In genomic region chr11:51960967-51961471, GRCm38 (mm10) we compare ENCODE assay signal across 9 mouse cellular contexts. TPM values are rescaled to one million over a fixed set of nuclear protein-coding genes. Genes with fewer than 3 reads are reported as not detected.
DNase-seq lines count a peak whose midpoint lies in the region; ATAC-seq and TF ChIP-seq lines count a peak whose summit lies in the region.
"Had no signal": no experiment of that assay in that cellular context is flagged by ENCODE, and none has a peak within 500 bp of the region (broad histone marks: within the 10 kb centered on the region; RNA-seq: fewer than 3 reads in every experiment).

No protein-coding gene starts in this region.

- no peak overlapping the region for H3K4me2 ChIP-seq in forebrain, embryonic 14.5 days (ENCODE audit: low read length)
- no peak overlapping the region for H3K4me2 ChIP-seq in CH12.LX (ENCODE audit: insufficient read depth, low read depth, poor library complexity, severe bottlenecking)
- no peak overlapping the region for H3K4me2 ChIP-seq in forebrain, embryonic 13.5 days

- H3K9me3 ChIP-seq in forebrain, embryonic 14.5 days (replicated peaks; ENCODE audit: control insufficient read depth, low read length) = no peaks in the 10 kb centered on the region
- H3K9me3 ChIP-seq in forebrain, embryonic 10.5 days = no peaks in the 10 kb centered on the region
- peaks cover 12% of the 10 kb centered on the region for H3K9me3 ChIP-seq in CH12.LX (replicated peaks; ENCODE audit: low read length)
- no peaks in the 10 kb centered on the region for H3K9me3 ChIP-seq in midbrain, embryonic 10.5 days (replicated peaks)
- no peaks in the 10 kb centered on the region for H3K9me3 ChIP-seq in forebrain, embryonic 13.5 days (replicated peaks)

- no peaks in the 10 kb centered on the region for H3K4me1 ChIP-seq in forebrain, embryonic 14.5 days (ENCODE audit: control insufficient read depth, insufficient read depth, low read length)
- H3K4me1 ChIP-seq in forebrain, embryonic 10.5 days = no peaks in the 10 kb centered on the region
- peaks cover 6 to 29% of the 10 kb centered on the region in 2 experiments for H3K4me1 ChIP-seq in CH12.LX (ENCODE audit: control insufficient read depth in 1 of 2, insufficient read depth in 2 of 2)
- H3K4me1 ChIP-seq in midbrain, embryonic 10.5 days = no peaks in the 10 kb centered on the region
- no peaks in the 10 kb centered on the region for H3K4me1 ChIP-seq in forebrain, embryonic 13.5 days

- H3K27me3 ChIP-seq in forebrain, embryonic 14.5 days (replicated peaks; ENCODE audit: control insufficient read depth, insufficient read depth, low read length) = no peaks in the 10 kb centered on the region
- no peaks in the 10 kb centered on the region for H3K27me3 ChIP-seq in forebrain, embryonic 10.5 days (ENCODE audit: poor library complexity, severe bottlenecking)
- H3K27me3 ChIP-seq in CH12.LX (replicated peaks) = peaks cover 2% of the 10 kb centered on the region
- no peaks in the 10 kb centered on the region for H3K27me3 ChIP-seq in midbrain, embryonic 10.5 days (ENCODE audit: low read depth, poor library complexity, severe bottlenecking)
- H3K27me3 ChIP-seq in forebrain, embryonic 13.5 days = no peaks in the 10 kb centered on the region

- TF ChIP-seq CTCF in CH12.LX (conservative IDR thresholded peaks at IDR 0.05 in 1 of 2, IDR thresholded peaks at IDR 0.05 in 1 of 2; ENCODE audit: low read depth in 2 of 2, low read length in 2 of 2) = peak in 1 of 2 experiments; percentile 56; a peak in 2 of 4 replicates

- dilution Hi-C loops in CH12.LX (cut with MboI; ENCODE audit: extremely low pct_ligation_motif_present, extremely low pct_unique_long_range_greater_than_20kb, low sequenced_read_pairs) = no loop called here

- TF ChIP-seq EP300 in CH12.LX (IDR thresholded peaks at IDR 0.05; ENCODE audit: low read length) = no peak

- H3K4me3 ChIP-seq in forebrain, embryonic 14.5 days (ENCODE audit: low read depth, low read length) = no peak overlapping the region
- no peak overlapping the region for H3K4me3 ChIP-seq in forebrain, embryonic 10.5 days
- no peak overlapping the region for H3K4me3 ChIP-seq in CH12.LX (replicated peaks in 1 of 3; ENCODE audit: low read depth in 2 of 3, low read length in 2 of 3, poor library complexity in 1 of 3)
- H3K4me3 ChIP-seq in midbrain, embryonic 10.5 days = no peak overlapping the region
- H3K4me3 ChIP-seq in forebrain, embryonic 13.5 days = no peak overlapping the region

- DNase-seq in forebrain, embryonic 14.5 days (ENCODE audit: low spot score) = peak; percentile 38
- DNase-seq in forebrain, embryonic 10.5 days (ENCODE audit: extremely low spot score, low spot score) = no peak
- DNase-seq in CH12.LX (ENCODE audit: extremely low read depth) = peak; percentile 35
- DNase-seq in gastrocnemius, postnatal 10 days = peak; percentile 25
- peak; percentile 87 for DNase-seq in lung, postnatal 36 days
- no peak for DNase-seq in midbrain, embryonic 10.5 days (ENCODE audit: low spot score)
- DNase-seq in spleen, adult 18-20 months = no peak

- 57% methylated on average over 11 of the region's 11 CpGs for WGBS in forebrain, embryonic 14.5 days
- WGBS in forebrain, embryonic 10.5 days = 75% methylated on average over 11 of the region's 11 CpGs
- 77% methylated on average over 11 of the region's 11 CpGs for WGBS in midbrain, embryonic 10.5 days
- WGBS in forebrain, embryonic 13.5 days = 62% methylated on average over 11 of the region's 11 CpGs

- in situ Hi-C loops in CH12.LX (cut with MboI; ENCODE audit: low pct_ligation_motif_present, low pct_unique_long_range_greater_than_20kb, low sequenced_read_pairs) = loop anchor here (5.0 to 10.0 kb wide), 2 partner anchors 89 to 136 kb away; no protein-coding TSS in a partner anchor

- ATAC-seq in forebrain, embryonic 14.5 days = no peak
- no peak for ATAC-seq in forebrain, embryonic 13.5 days

- no peak overlapping the region for H3K27ac ChIP-seq in forebrain, embryonic 14.5 days (ENCODE audit: low read depth, low read length)
- no peak overlapping the region for H3K27ac ChIP-seq in forebrain, embryonic 10.5 days
- no peak overlapping the region for H3K27ac ChIP-seq in CH12.LX (ENCODE audit: insufficient read depth, low read depth)
- H3K27ac ChIP-seq in midbrain, embryonic 10.5 days (replicated peaks) = no peak overlapping the region
- H3K27ac ChIP-seq in forebrain, embryonic 13.5 days = no peak overlapping the region

- TF ChIP-seq POLR2A in CH12.LX (IDR thresholded peaks at IDR 0.05; ENCODE audit: low read depth, low read length) = no peak

- TF ChIP-seq RAD21 in CH12.LX (IDR thresholded peaks at IDR 0.05; ENCODE audit: low read depth, low read length) = peak; percentile 22

- no peaks in the 10 kb centered on the region for H3K79me2 ChIP-seq in CH12.LX (replicated peaks; ENCODE audit: control insufficient read depth, extremely low read depth, insufficient read depth, poor library complexity, severe bottlenecking)

- no peak overlapping the region for H3K9ac ChIP-seq in forebrain, embryonic 14.5 days (ENCODE audit: low read length)
- no peak overlapping the region for H3K9ac ChIP-seq in CH12.LX (ENCODE audit: insufficient read depth, low read depth)
- no peak overlapping the region for H3K9ac ChIP-seq in forebrain, embryonic 13.5 days

- no peaks in the 10 kb centered on the region for H3K36me3 ChIP-seq in forebrain, embryonic 14.5 days (ENCODE audit: control insufficient read depth, insufficient read depth, low read length)
- H3K36me3 ChIP-seq in forebrain, embryonic 10.5 days (replicated peaks) = no peaks in the 10 kb centered on the region
- H3K36me3 ChIP-seq in CH12.LX (replicated peaks in 1 of 2; ENCODE audit: control insufficient read depth in 1 of 2, insufficient read depth in 1 of 2, low read length in 1 of 2) = no peaks in the 10 kb centered on the region
- H3K36me3 ChIP-seq in midbrain, embryonic 10.5 days = no peaks in the 10 kb centered on the region
- no peaks in the 10 kb centered on the region for H3K36me3 ChIP-seq in forebrain, embryonic 13.5 days (ENCODE audit: poor library complexity, severe bottlenecking)
- H3K36me3 ChIP-seq: G1E had no signal

TF ChIP-seq in CH12.LX, 34 proteins besides CTCF, POLR2A, EP300 and RAD21:
- TF ChIP-seq SIN3A (IDR thresholded peaks at IDR 0.05; ENCODE audit: low read length) (no peak), SMC3 (IDR thresholded peaks at IDR 0.05; ENCODE audit: low read depth, low read length) (peak; percentile 41), ETS1 (conservative IDR thresholded peaks at IDR 0.05; ENCODE audit: low read depth, low read length) (no peak), ZNF384 (IDR thresholded peaks at IDR 0.05; ENCODE audit: low read depth, low read length) (no peak)

RNA-seq across cellular contexts. Expression of gene Cdkn2aipnl, which starts 6.4 kb away (rescaled TPM):
- 117 and 121 TPM in 2 replicates for polyA plus RNA-seq in forebrain, embryonic 14.5 days (2014; fragmentation: Nextera tagmentation; extraction: Ambion mirVana)
- polyA plus RNA-seq in forebrain, embryonic 10.5 days (2016; fragmentation: Nextera tagmentation; extraction: Ambion mirVana) = 138 and 144 TPM in 2 replicates
- total RNA-seq in CH12.LX (2012; rRNA removed) = 170 and 172 TPM in 2 replicates
- total RNA-seq in CH12.LX (2014; rRNA removed) = 256 and 271 TPM in 2 replicates
- 200 and 219 TPM in 2 replicates for polyA plus RNA-seq in CH12.LX (2012; ENCODE audit: insufficient read length, low read depth)
- 10 to 100 TPM; 15.7 to 18.4 TPM for total RNA-seq in gastrocnemius, postnatal 10 days (2021)
- 141 and 142 TPM in 2 replicates for polyA plus RNA-seq in midbrain, embryonic 10.5 days (2016; fragmentation: Nextera tagmentation; extraction: Ambion mirVana)
- 114 and 121 TPM in 2 replicates for polyA plus RNA-seq in forebrain, embryonic 13.5 days (2015; fragmentation: Nextera tagmentation; extraction: Ambion mirVana)

RNA-seq across cellular contexts. Expression of gene Ube2b, which starts 39.5 kb away (rescaled TPM):
- 189 and 211 TPM in 2 replicates for polyA plus RNA-seq in forebrain, embryonic 14.5 days (2014; fragmentation: Nextera tagmentation; extraction: Ambion mirVana)
- 199 TPM in 2 replicates for polyA plus RNA-seq in forebrain, embryonic 10.5 days (2016; fragmentation: Nextera tagmentation; extraction: Ambion mirVana)
- total RNA-seq in CH12.LX (2012; rRNA removed) = 70.5 and 76.7 TPM in 2 replicates
- total RNA-seq in CH12.LX (2014; rRNA removed) = 230 and 250 TPM in 2 replicates
- polyA plus RNA-seq in CH12.LX (2012; ENCODE audit: insufficient read length, low read depth) = 226 and 278 TPM in 2 replicates
- total RNA-seq in gastrocnemius, postnatal 10 days (2021) = 100 to 1,000 TPM; 241 to 249 TPM
- 202 and 209 TPM in 2 replicates for polyA plus RNA-seq in midbrain, embryonic 10.5 days (2016; fragmentation: Nextera tagmentation; extraction: Ambion mirVana)
- 276 and 301 TPM in 2 replicates for polyA plus RNA-seq in forebrain, embryonic 13.5 days (2015; fragmentation: Nextera tagmentation; extraction: Ambion mirVana)

RNA-seq across cellular contexts. Expression of gene Cdkl3, which starts 43.0 kb away (rescaled TPM):
- 20.4 and 22.3 TPM in 2 replicates for polyA plus RNA-seq in forebrain, embryonic 14.5 days (2014; fragmentation: Nextera tagmentation; extraction: Ambion mirVana)
- 11.0 and 13.0 TPM in 2 replicates for polyA plus RNA-seq in forebrain, embryonic 10.5 days (2016; fragmentation: Nextera tagmentation; extraction: Ambion mirVana)
- 4.3 and 4.4 TPM in 2 replicates for total RNA-seq in CH12.LX (2012; rRNA removed)
- total RNA-seq in CH12.LX (2014; rRNA removed) = 8.2 and 9.7 TPM in 2 replicates
- polyA plus RNA-seq in CH12.LX (2012; ENCODE audit: insufficient read length, low read depth) = 7.3 and 8.0 TPM in 2 replicates
- 1 to 10 TPM; 5.5 to 5.9 TPM for total RNA-seq in gastrocnemius, postnatal 10 days (2021)
- 9.5 and 13.3 TPM in 2 replicates for polyA plus RNA-seq in midbrain, embryonic 10.5 days (2016; fragmentation: Nextera tagmentation; extraction: Ambion mirVana)
- polyA plus RNA-seq in forebrain, embryonic 13.5 days (2015; fragmentation: Nextera tagmentation; extraction: Ambion mirVana) = 15.0 and 21.4 TPM in 2 replicates

Comparison
In these comparisons a context has a peak if more than half of its experiments do, and no peak if none do; other contexts are left out.
1. DNase-seq: peak in forebrain, embryonic 14.5 days (single experiment), CH12.LX (single experiment), gastrocnemius, postnatal 10 days (single experiment) and lung, postnatal 36 days (single experiment); none in forebrain, embryonic 10.5 days (single experiment), midbrain, embryonic 10.5 days (single experiment) and spleen, adult 18-20 months (0 of 2).